Mouse (Mus musculus): Measurements from ENCODE around the gene Gm49368. TPM values are rescaled to one million over a fixed set of nuclear protein-coding genes. Genes with fewer than 3 reads are reported as not detected.

The Gm49368 gene
- total and polyA plus RNA-seq, 2 experiments from 2014 or later, result not detected

DNA sequence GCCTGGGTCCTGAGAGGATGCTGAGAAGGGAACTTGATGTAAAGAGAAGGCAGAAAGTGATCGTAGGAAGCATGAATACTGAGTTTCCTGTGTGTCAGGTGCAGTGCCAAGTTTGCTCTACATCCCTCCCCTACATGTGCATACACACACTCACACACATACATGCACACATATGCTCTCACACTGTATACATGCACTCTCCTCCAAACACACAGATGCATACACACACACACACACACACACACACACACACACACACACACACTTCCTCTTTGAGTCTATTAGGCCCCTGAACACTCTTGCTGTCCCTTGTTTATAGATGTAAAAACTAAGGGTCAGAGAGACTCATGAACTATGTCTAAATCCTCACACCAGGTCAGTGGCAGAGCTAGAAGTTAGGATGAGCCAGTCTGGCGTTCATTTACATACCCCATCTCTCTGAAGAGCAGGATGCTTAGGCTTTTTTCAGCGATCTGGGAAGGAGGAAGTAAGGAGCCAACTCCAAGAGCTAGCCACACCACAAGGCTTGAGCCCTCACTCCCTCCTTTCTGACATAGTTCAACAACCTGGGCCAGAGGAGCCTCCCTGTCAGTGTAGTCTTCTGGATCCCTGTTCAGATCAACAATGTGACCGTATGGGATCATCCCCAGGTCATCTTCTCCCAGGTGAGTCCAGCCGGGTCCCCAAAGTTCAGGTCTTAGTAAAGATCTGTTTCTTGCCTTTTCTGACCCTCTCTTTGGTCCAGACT lies 52.9 kb downstream of the Gm49368 start:
- Histone ChIP-seq H3K9ac (replicated peaks; ENCODE audit: low read depth, low read length) (no peak overlapping the region), H3K27me3 (ENCODE audit: control insufficient read depth, insufficient read depth, low read length) (0 out of 2 replicates have a peak, but pooled peaks cover 3% of the 10 kb centered on the region), H3K9me3 (replicated peaks; ENCODE audit: control insufficient read depth, low read length) (no peaks in the 10 kb centered on the region), H3K4me2 (ENCODE audit: low read depth, low read length) (no peak overlapping the region), H3K36me3 (replicated peaks; ENCODE audit: control insufficient read depth, insufficient read depth, low read length) (no peaks in the 10 kb centered on the region), H3K4me1 (ENCODE audit: control insufficient read depth, insufficient read depth) (no peaks in the 10 kb centered on the region), H3K4me3 (ENCODE audit: low read depth, low read length) (no peak overlapping the region), H3K27ac (ENCODE audit: low read depth) (no peak overlapping the region)
- DNase-seq (ENCODE audit: low spot score) (no peak), ATAC-seq (ENCODE audit: insufficient read depth, low read depth) (no peak)
- WGBS, result 67% methylated on average over 5 of the region's 5 CpGs
- TF ChIP-seq EP300 (IDR thresholded peaks at IDR 0.05; ENCODE audit: low read depth), result no peak
- no peak for TF ChIP-seq CTCF (IDR thresholded peaks at IDR 0.05; ENCODE audit: low read depth)

- ATAC-seq (ENCODE audit: insufficient read depth, low read depth) (no peak), DNase-seq (ENCODE audit: low spot score) (no peak)
- no peak for TF ChIP-seq CTCF (IDR thresholded peaks at IDR 0.05; ENCODE audit: low read depth)
- no peak for TF ChIP-seq EP300 (IDR thresholded peaks at IDR 0.05; ENCODE audit: low read depth)
- Histone ChIP-seq H3K4me3 (ENCODE audit: low read depth, low read length) (no peak overlapping the region), H3K4me1 (ENCODE audit: control insufficient read depth, insufficient read depth) (no peaks in the 10 kb centered on the region), H3K27ac (ENCODE audit: low read depth) (no peak overlapping the region), H3K27me3 (ENCODE audit: control insufficient read depth, insufficient read depth, low read length) (0 out of 2 replicates have a peak, but pooled peaks cover 3% of the 10 kb centered on the region), H3K4me2 (ENCODE audit: low read depth, low read length) (no peak overlapping the region), H3K9ac (replicated peaks; ENCODE audit: low read depth, low read length) (no peak overlapping the region), H3K9me3 (replicated peaks; ENCODE audit: control insufficient read depth, low read length) (no peaks in the 10 kb centered on the region), H3K36me3 (replicated peaks; ENCODE audit: control insufficient read depth, insufficient read depth, low read length) (no peaks in the 10 kb centered on the region)
- WGBS, result 89% methylated on average over 5 of the region's 5 CpGs
Observed at GRCm38 (mm10) chr7:128116396-128116795, 53.9 kb downstream of the Gm49368 start.

- WGBS, result 82% methylated on average over 6 of the region's 6 CpGs
Observed at GRCm38 (mm10) chr7:128119726-128120490, 57.4 kb downstream of the Gm49368 start.

GRCm38 (mm10) chr7:128128741-128129720 lies 66.5 kb downstream of the Gm49368 start, which contains the start of gene Itgax:
Gene Itgax, plus strand, starts transcription at chr7:128129547.
- DNase-seq (ENCODE audit: low spot score) (no peak), ATAC-seq (ENCODE audit: insufficient read depth, low read depth) (no peak)
- Histone ChIP-seq H3K27me3 (ENCODE audit: control insufficient read depth, insufficient read depth, low read length) (no peaks in the 10 kb centered on the region), H3K27ac (ENCODE audit: low read depth) (no peak within 1 kb of the TSS), H3K4me2 (ENCODE audit: low read depth, low read length) (no peak within 1 kb of the TSS), H3K36me3 (replicated peaks; ENCODE audit: control insufficient read depth, insufficient read depth, low read length) (no peaks in the 10 kb centered on the region), H3K9me3 (replicated peaks; ENCODE audit: control insufficient read depth, low read length) (no peaks in the 10 kb centered on the region), H3K9ac (replicated peaks; ENCODE audit: low read depth, low read length) (no peak within 1 kb of the TSS), H3K4me3 (ENCODE audit: low read depth, low read length) (no peak within 1 kb of the TSS), H3K4me1 (ENCODE audit: control insufficient read depth, insufficient read depth) (peaks cover 11% of the 10 kb centered on the region)
- TF ChIP-seq CTCF (IDR thresholded peaks at IDR 0.05; ENCODE audit: low read depth) (no peak), EP300 (IDR thresholded peaks at IDR 0.05; ENCODE audit: low read depth) (no peak)
- 55% methylated on average over 8 of the region's 8 CpGs for WGBS

More at GRCm38 (mm10) chr7:128119726-128120490, 57.4 kb downstream of the Gm49368 start:
- H3K9me3 ChIP-seq (replicated peaks; ENCODE audit: control insufficient read depth, low read length), result no peaks in the 10 kb centered on the region
- TF ChIP-seq CTCF (IDR thresholded peaks at IDR 0.05; ENCODE audit: low read depth), result no peak
- no peaks in the 10 kb centered on the region for H3K36me3 ChIP-seq (replicated peaks; ENCODE audit: control insufficient read depth, insufficient read depth, low read length)
- H3K27ac ChIP-seq (ENCODE audit: low read depth), result no peak overlapping the region
- no peak overlapping the region for H3K4me2 ChIP-seq (ENCODE audit: low read depth, low read length)
- no peak overlapping the region for H3K4me3 ChIP-seq (ENCODE audit: low read depth, low read length)
- DNase-seq (ENCODE audit: low spot score) (no peak), ATAC-seq (ENCODE audit: insufficient read depth, low read depth) (no peak)
- H3K27me3 ChIP-seq (ENCODE audit: control insufficient read depth, insufficient read depth, low read length), result no peaks in the 10 kb centered on the region
- H3K4me1 ChIP-seq (ENCODE audit: control insufficient read depth, insufficient read depth), result no peaks in the 10 kb centered on the region
- no peak overlapping the region for H3K9ac ChIP-seq (replicated peaks; ENCODE audit: low read depth, low read length)

GRCm38 (mm10) chr7:128132148-128132547 lies 69.7 kb downstream of the Gm49368 start:
- Histone ChIP-seq H3K4me3 (ENCODE audit: low read depth, low read length) (no peak overlapping the region), H3K27ac (ENCODE audit: low read depth) (no peak overlapping the region), H3K4me2 (ENCODE audit: low read depth, low read length) (no peak overlapping the region), H3K9me3 (replicated peaks; ENCODE audit: control insufficient read depth, low read length) (no peaks in the 10 kb centered on the region), H3K36me3 (replicated peaks; ENCODE audit: control insufficient read depth, insufficient read depth, low read length) (no peaks in the 10 kb centered on the region), H3K9ac (replicated peaks; ENCODE audit: low read depth, low read length) (no peak overlapping the region), H3K27me3 (ENCODE audit: control insufficient read depth, insufficient read depth, low read length) (no peaks in the 10 kb centered on the region; the same call in 1 of the 2 replicates), H3K4me1 (ENCODE audit: control insufficient read depth, insufficient read depth) (peaks cover 11% of the 10 kb centered on the region)
- no peak for TF ChIP-seq EP300 (IDR thresholded peaks at IDR 0.05; ENCODE audit: low read depth)
- TF ChIP-seq CTCF (IDR thresholded peaks at IDR 0.05; ENCODE audit: low read depth), result no peak
- DNase-seq (ENCODE audit: low spot score), result no peak
- WGBS, result 39% methylated on average over 5 of the region's 5 CpGs
- ATAC-seq (ENCODE audit: insufficient read depth, low read depth), result no peak

Data from heart, postnatal 0 days (tissue).